Comparison of ENCODE assay signal across 25 mouse cellular contexts in the genomic region with DNA sequence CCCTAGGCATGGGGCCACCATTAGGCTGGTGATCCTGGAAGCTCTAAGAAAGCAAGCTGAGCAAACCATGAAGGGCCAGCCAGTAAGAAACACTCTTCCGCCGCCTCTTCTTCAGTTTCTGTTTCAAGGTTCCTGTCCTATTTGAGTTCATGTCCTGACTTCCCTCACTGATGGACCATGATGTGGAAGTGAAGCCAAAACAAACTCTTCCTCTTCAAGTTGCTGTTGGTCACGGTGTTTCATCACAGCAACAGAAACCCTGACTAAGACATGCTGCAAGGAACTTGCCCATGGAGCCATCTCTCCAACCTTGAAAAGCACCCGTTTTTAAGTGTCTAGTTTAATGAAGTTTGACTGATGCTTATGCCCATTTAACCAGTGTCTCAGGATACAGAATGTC. TPM values are rescaled to one million over a fixed set of nuclear protein-coding genes. Genes with fewer than 3 reads are reported as not detected.
DNase-seq lines count a peak whose midpoint lies in the region; ATAC-seq and TF ChIP-seq lines count a peak whose summit lies in the region.
"Had no signal": no experiment of that assay in that cellular context is flagged by ENCODE, and none has a peak within 500 bp of the region (broad histone marks: within the 10 kb centered on the region; RNA-seq: fewer than 3 reads in every experiment).

No protein-coding gene starts in this region.

- no peak overlapping the region for H3K4me2 ChIP-seq in liver, postnatal 0 days (ENCODE audit: low read depth, low read length)
- H3K4me2 ChIP-seq: embryonic facial prominence, embryonic 13.5 days; forebrain, embryonic 13.5 days; heart, embryonic 11.5 days; hindbrain, embryonic 15.5 days; neural tube, embryonic 12.5 days had no signal

- TF ChIP-seq EP300 in liver, postnatal 0 days (IDR thresholded peaks at IDR 0.05; ENCODE audit: low read depth), result no peak

- H3K27ac ChIP-seq in liver, postnatal 0 days (ENCODE audit: low read depth), result peak overlapping the region; percentile 57; the same call in 1 of the 2 replicates
- H3K27ac ChIP-seq: embryonic facial prominence, embryonic 13.5 days; forebrain, embryonic 13.5 days; gastrocnemius, adult 2 months; hindbrain, embryonic 15.5 days; kidney, postnatal 0 days; liver, embryonic 14.5 days; midbrain, embryonic 10.5 days; neural tube, embryonic 12.5 days had no signal

- H3K4me3 ChIP-seq in liver, postnatal 0 days (ENCODE audit: low read depth, low read length), result no peak overlapping the region
- H3K4me3 ChIP-seq: embryonic facial prominence, embryonic 13.5 days; erythroblast, embryonic 14.5 days; forebrain, embryonic 13.5 days; gastrocnemius, adult 2 months; hindbrain, embryonic 15.5 days; midbrain, embryonic 10.5 days; neural tube, embryonic 12.5 days had no signal

- peaks cover 4% of the 10 kb centered on the region; the same call in 1 of the 2 replicates for H3K4me1 ChIP-seq in liver, postnatal 0 days (ENCODE audit: insufficient read depth)
- H3K4me1 ChIP-seq: embryonic facial prominence, embryonic 13.5 days; forebrain, embryonic 13.5 days; hindbrain, embryonic 15.5 days; neural tube, embryonic 12.5 days had no signal

- no peaks in the 10 kb centered on the region for H3K27me3 ChIP-seq in liver, postnatal 0 days (ENCODE audit: insufficient read depth, low read length)
- H3K27me3 ChIP-seq: embryonic facial prominence, embryonic 13.5 days; forebrain, embryonic 13.5 days; hindbrain, embryonic 15.5 days; neural tube, embryonic 12.5 days had no signal

- H3K9me3 ChIP-seq in liver, postnatal 0 days (ENCODE audit: low read length), result no peaks in the 10 kb centered on the region
- H3K9me3 ChIP-seq: embryonic facial prominence, embryonic 13.5 days; forebrain, embryonic 13.5 days; hindbrain, embryonic 15.5 days; midbrain, embryonic 10.5 days; neural tube, embryonic 12.5 days had no signal

- peak; percentile 55 for ATAC-seq in liver, postnatal 0 days
- peak; percentile 74 for ATAC-seq in neutrophil, adult 5-6 weeks (ENCODE audit: extremely low read depth, insufficient number of reproducible peaks, low FRiP score, poor library complexity, severe bottlenecking)
- ATAC-seq: activated CD4-positive, CD25-positive, alpha-beta regulatory T cell, adult 4 months; forebrain, embryonic 13.5 days had no signal

- TF ChIP-seq CTCF in liver, postnatal 0 days (IDR thresholded peaks at IDR 0.05; ENCODE audit: low read depth), result no peak

- DNase-seq in lung, postnatal 36 days, result peak; percentile 52
- DNase-seq in lung, postnatal 10 days, result no peak
- peak; percentile 37 for DNase-seq in brain, adult 2 months (ENCODE audit: low read depth, low spot score)
- DNase-seq in liver, postnatal 0 days, result no peak
- DNase-seq in adrenal gland, postnatal 14 days, result no peak
- no peak for DNase-seq in testis, postnatal 10 days (ENCODE audit: low spot score)
- DNase-seq: adrenal gland, adult 8-10 months; cerebellum, adult 11 months; cerebellum, postnatal 14 days; gastrocnemius, adult 2 months; heart, adult 11 months; kidney, adult 2 months; lung, postnatal 14 days; thymus, postnatal 4 days had no signal

- WGBS in liver, postnatal 0 days (ENCODE audit: insufficient replicate concordance), result 62% methylated on average over 4 of the region's 4 CpGs

- no peak overlapping the region for H3K9ac ChIP-seq in liver, postnatal 0 days (replicated peaks)
- H3K9ac ChIP-seq: embryonic facial prominence, embryonic 13.5 days; forebrain, embryonic 13.5 days; hindbrain, embryonic 15.5 days; liver, embryonic 14.5 days; neural tube, embryonic 12.5 days had no signal

- no peaks in the 10 kb centered on the region for H3K36me3 ChIP-seq in liver, postnatal 0 days (replicated peaks; ENCODE audit: insufficient read depth, low read length)
- H3K36me3 ChIP-seq: embryonic facial prominence, embryonic 13.5 days; hindbrain, embryonic 15.5 days; midbrain, embryonic 10.5 days; neural tube, embryonic 12.5 days had no signal

RNA-seq across cellular contexts. Expression of a gene that starts 11.1 kb away (rescaled TPM):
- polyA plus RNA-seq in liver, postnatal 0 days (2015; fragmentation: Nextera tagmentation; extraction: Ambion mirVana), result 18.6 and 20.8 TPM in 2 replicates
- 43.6 and 44.3 TPM in 2 replicates for total RNA-seq in neutrophil, adult 5-6 weeks (2017)
- total RNA-seq in adrenal gland, postnatal 14 days (2021), result 26.8 and 33.4 TPM in 2 replicates

Comparison
In these comparisons a context has a peak if more than half of its experiments do, and no peak if none do; other contexts are left out.
1. DNase-seq: peak in lung, postnatal 36 days (single experiment) and brain, adult 2 months (single experiment); none in lung, postnatal 10 days (single experiment), liver, postnatal 0 days (single experiment), adrenal gland, postnatal 14 days (single experiment) and testis, postnatal 10 days (single experiment).